Mouse (Mus musculus) brain, embryonic 14.5 days (tissue): ENCODE measurements around the gene Sun3.

Experiments used
- CTCF ChIP-seq: fragments of 200-500 bp; IDR thresholded peaks from 2 replicates; pipeline ENCODE4 v1.5.1; 2012; ENCODE audit warnings: inconsistent platforms, mild to moderate bottlenecking, moderate library complexity, borderline replicate concordance; ENCODE audit not compliant: insufficient read depth, insufficient read length; ENCODE audit errors: extremely low read depth
- POLR2A ChIP-seq: fragments of 200-500 bp; IDR thresholded peaks from 2 replicates; pipeline ENCODE4 v1.6.1; 2012; ENCODE audit warnings: mild to moderate bottlenecking, inconsistent platforms, borderline replicate concordance; ENCODE audit not compliant: poor library complexity, insufficient read depth, insufficient read length, severe bottlenecking; ENCODE audit errors: extremely low read depth

- TF ChIP-seq POLR2A (no peak), CTCF (no peak)
Observed at GRCm38 (mm10) chr11:9057711-9058110, 8.9 kb upstream of the Sun3 start.
